Mouse (Mus musculus) kidney, embryonic 16.5 days (tissue): ENCODE results near the gene Met. TPM values are rescaled to one million over a fixed set of nuclear protein-coding genes. Genes with fewer than 3 reads are reported as not detected.
A peak's percentile ranks its signal among the peaks of the same experiment; 100 is the strongest.

Source experiments
- ATAC-seq: fragments of 200-750 bp; cut with Nextera tagmentation; 2 replicates; pipeline ENCODE4 v1.8.0; 2017; ENCODE audit warnings: moderate TSS enrichment; ENCODE audit not compliant: low FRiP score, low TSS enrichment
- H3K27ac ChIP-seq: fragments of 300-500 bp; sonication (generic); 2 replicates; pipeline ENCODE4 v1.5.1; 2014; ENCODE audit warnings: low read length
- H3K27me3 ChIP-seq: fragments of 300-500 bp; sonication (generic); 2 replicates; pipeline ENCODE4 v1.6.1; 2014; ENCODE audit warnings: low read length, control low read depth, mixed read lengths; ENCODE audit not compliant: insufficient read depth
- H3K36me3 ChIP-seq: fragments of 300-500 bp; sonication (generic); 2 replicates; pipeline ENCODE4 v1.6.1; 2014; ENCODE audit warnings: low read length, control low read depth, mixed read lengths; ENCODE audit not compliant: insufficient read depth
- H3K4me1 ChIP-seq: fragments of 300-500 bp; sonication (generic); 2 replicates; pipeline ENCODE4 v1.6.1; 2014; ENCODE audit warnings: low read length, control low read depth, mixed read lengths; ENCODE audit not compliant: insufficient read depth
- H3K4me2 ChIP-seq: fragments of 300-500 bp; sonication (generic); replicated peaks from 2 replicates; pipeline ENCODE4 v1.6.1; 2014; ENCODE audit warnings: low read depth, low read length
- H3K4me3 ChIP-seq: fragments of 300-500 bp; sonication (generic); 2 replicates; pipeline ENCODE4 v1.5.1; 2014; ENCODE audit warnings: mild to moderate bottlenecking, low read length
- H3K9ac ChIP-seq: fragments of 300-500 bp; sonication (generic); replicated peaks from 2 replicates; pipeline ENCODE4 v1.6.1; 2014; ENCODE audit warnings: low read length
- H3K9me3 ChIP-seq: fragments of 300-500 bp; sonication (generic); 2 replicates; pipeline ENCODE4 v1.6.1; 2016; ENCODE audit warnings: low read length, control low read depth
- WGBS: fragments of 180-500 bp; shearing (Covaris S2); extraction: QIAGEN DNeasy Blood & Tissue Kit; methylation state at CpG from one replicate; pipeline ENCODE4 v1.1.7; 2014; 5-methylcytosine and 5-hydroxymethylcytosine counted together
- polyA plus RNA-seq: library from polyadenylated mRNA; unstranded; fragments of >200 nt; fragmentation: Nextera tagmentation; extraction: Ambion mirVana; gene quantifications from 2 replicates; pipeline ENCODE4 v1.2.1, GENCODE M21; 2015

Met gene
- polyA plus RNA-seq: 18.5 and 20.5 TPM in 2 replicates

GRCm38 (mm10) chr6:17463434-17464280, at the start of gene Met:
Gene Met (plus strand): TSS chr6:17463800.
- H3K27me3 ChIP-seq: no peaks in the 10 kb centered on the region
- H3K36me3 ChIP-seq: no peaks in the 10 kb centered on the region
- H3K4me1 ChIP-seq: peaks cover 18% of the 10 kb centered on the region
- under 1% methylated on average over 77 of the region's 78 CpGs for WGBS
- peak within 1 kb of the TSS; percentile 76 for H3K4me3 ChIP-seq
- peak within 1 kb of the TSS; percentile 82 for H3K9ac ChIP-seq
- H3K9me3 ChIP-seq: no peaks in the 10 kb centered on the region
- peak; percentile 93 for ATAC-seq
- peak within 1 kb of the TSS; percentile 93 for H3K4me2 ChIP-seq
- peak within 1 kb of the TSS; percentile 87 for H3K27ac ChIP-seq

DNA sequence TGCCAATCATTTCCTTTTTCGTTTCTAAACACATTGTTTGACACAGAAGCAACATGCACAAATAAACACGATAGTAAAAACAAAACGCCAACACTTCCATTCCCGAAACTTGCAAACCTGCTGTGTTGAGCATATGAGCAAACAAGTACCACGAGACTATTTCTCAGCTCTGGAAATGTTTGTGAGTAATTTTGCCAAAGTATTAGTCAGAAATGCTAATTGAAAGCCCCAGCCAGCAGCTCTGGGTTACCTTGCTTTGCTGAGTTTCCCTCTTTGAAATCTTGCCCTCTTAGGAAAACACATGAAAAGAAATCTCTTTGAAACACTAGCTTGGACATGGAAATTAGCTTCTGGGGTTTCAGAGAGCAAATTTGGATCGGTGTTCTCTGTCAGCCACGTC, 45.4 kb upstream of the Met start:
- no peak for ATAC-seq
- no peaks in the 10 kb centered on the region for H3K36me3 ChIP-seq
- H3K9ac ChIP-seq: no peak overlapping the region
- H3K27ac ChIP-seq: no peak overlapping the region
- H3K9me3 ChIP-seq: no peaks in the 10 kb centered on the region
- no peak overlapping the region for H3K4me3 ChIP-seq
- WGBS: 56% methylated on average over 7 of the region's 7 CpGs
- H3K4me1 ChIP-seq: no peaks in the 10 kb centered on the region
- H3K27me3 ChIP-seq: no peaks in the 10 kb centered on the region
- H3K4me2 ChIP-seq: no peak overlapping the region

DNA sequence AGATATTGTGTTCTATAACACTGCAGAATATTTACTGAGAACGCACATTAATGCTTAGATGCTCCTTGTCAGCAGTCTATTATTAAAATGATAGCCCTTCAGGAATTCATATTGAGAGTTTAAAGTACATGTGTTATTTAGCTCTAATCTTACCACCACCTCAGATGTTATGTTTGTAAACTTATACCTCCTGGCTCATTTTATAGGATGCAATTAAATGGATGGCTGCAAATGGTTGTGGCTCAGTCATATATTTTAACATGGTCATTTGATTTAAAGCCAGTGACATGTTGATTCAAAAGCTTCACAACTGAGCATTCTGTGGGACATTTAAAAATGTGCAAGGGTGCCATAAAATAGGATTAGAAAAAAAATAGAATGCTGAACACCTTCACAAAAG, 41.2 kb upstream of the Met start:
- Histone ChIP-seq H3K9ac (no peak overlapping the region), H3K4me2 (no peak overlapping the region), H3K27ac (no peak overlapping the region), H3K4me1 (no peaks in the 10 kb centered on the region), H3K27me3 (no peaks in the 10 kb centered on the region), H3K9me3 (no peaks in the 10 kb centered on the region), H3K36me3 (no peaks in the 10 kb centered on the region), H3K4me3 (no peak overlapping the region)
- ATAC-seq: peak; percentile 35; the same call in 1 of the 2 replicates
- 41% methylated on average over 1 of the region's 1 CpGs for WGBS

DNA sequence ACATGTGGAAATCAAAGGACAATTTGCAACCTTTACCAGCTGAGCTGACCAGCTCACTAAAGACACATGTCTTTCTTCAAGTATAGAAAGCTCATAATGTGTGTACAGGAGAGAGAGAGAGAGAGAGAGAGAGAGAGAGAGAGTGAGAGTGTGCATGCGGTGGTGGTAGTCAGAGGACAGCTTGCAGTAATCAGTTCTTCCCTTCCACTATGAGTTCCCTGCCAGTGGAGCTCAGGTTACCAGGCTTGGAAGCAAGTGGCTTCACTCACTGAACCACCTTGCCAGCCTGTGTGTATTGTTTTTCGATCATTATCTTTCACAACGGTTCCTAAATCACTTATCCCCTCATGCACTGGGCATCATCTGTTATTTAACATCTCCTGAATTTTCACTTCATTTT, 34.6 kb upstream of the Met start:
- Histone ChIP-seq H3K27ac (no peak overlapping the region), H3K27me3 (no peaks in the 10 kb centered on the region), H3K4me3 (no peak overlapping the region), H3K4me2 (no peak overlapping the region), H3K36me3 (no peaks in the 10 kb centered on the region), H3K9me3 (no peaks in the 10 kb centered on the region), H3K4me1 (no peaks in the 10 kb centered on the region), H3K9ac (no peak overlapping the region)
- ATAC-seq: peak; percentile 73
- WGBS: 43% methylated on average over 3 of the region's 3 CpGs

DNA sequence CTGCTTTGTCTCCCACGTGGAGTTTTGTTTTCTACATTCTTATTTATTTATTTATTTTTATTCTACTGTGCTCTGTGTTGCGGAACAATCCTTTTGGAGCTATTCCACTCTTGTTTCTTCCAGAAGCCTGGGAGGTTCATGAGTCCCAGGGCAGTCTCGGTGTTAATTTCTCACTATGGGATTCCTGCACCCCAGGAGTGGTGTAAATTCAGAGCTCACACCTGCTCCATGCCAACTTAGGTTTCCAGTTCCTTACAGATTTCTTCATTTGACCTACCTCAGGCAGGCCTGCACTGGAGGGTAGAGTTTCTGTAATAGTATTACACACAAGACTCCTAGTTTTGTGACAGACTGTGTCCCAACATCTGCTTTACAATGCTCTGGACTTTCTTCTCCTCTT, 34.0 kb upstream of the Met start:
- Histone ChIP-seq H3K36me3 (no peaks in the 10 kb centered on the region), H3K4me2 (no peak overlapping the region), H3K9me3 (no peaks in the 10 kb centered on the region), H3K4me1 (no peaks in the 10 kb centered on the region), H3K4me3 (no peak overlapping the region), H3K27me3 (no peaks in the 10 kb centered on the region), H3K9ac (no peak overlapping the region), H3K27ac (no peak overlapping the region)
- ATAC-seq: peak; percentile 76
- 41% methylated on average over 3 of the region's 3 CpGs for WGBS

DNA sequence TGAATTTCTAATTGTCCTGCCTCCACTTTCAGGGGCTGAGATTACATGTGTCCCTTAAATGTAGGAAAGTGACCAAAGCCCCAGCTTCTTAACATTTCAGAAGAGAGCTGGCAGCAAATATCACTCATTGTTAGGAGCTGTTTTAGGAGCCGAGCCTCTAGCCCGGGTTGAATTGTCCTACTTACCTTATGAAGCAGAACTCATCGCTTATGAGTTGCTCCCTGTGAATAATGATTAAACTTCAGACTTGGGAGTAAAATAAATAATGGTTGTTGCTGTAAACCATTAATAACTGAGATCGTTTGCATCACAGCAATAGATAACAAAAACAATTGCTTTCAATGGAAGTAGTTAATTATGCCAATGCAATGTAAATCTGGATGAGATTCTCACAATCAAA, 20.3 kb upstream of the Met start:
- H3K4me2 ChIP-seq: no peak overlapping the region
- peaks cover 9% of the 10 kb centered on the region for H3K4me1 ChIP-seq
- no peak overlapping the region for H3K9ac ChIP-seq
- no peak overlapping the region for H3K4me3 ChIP-seq
- no peak for ATAC-seq
- H3K9me3 ChIP-seq: no peaks in the 10 kb centered on the region
- H3K27ac ChIP-seq: no peak overlapping the region
- H3K36me3 ChIP-seq: no peaks in the 10 kb centered on the region
- 60% methylated on average over 4 of the region's 4 CpGs for WGBS
- H3K27me3 ChIP-seq: no peaks in the 10 kb centered on the region

DNA sequence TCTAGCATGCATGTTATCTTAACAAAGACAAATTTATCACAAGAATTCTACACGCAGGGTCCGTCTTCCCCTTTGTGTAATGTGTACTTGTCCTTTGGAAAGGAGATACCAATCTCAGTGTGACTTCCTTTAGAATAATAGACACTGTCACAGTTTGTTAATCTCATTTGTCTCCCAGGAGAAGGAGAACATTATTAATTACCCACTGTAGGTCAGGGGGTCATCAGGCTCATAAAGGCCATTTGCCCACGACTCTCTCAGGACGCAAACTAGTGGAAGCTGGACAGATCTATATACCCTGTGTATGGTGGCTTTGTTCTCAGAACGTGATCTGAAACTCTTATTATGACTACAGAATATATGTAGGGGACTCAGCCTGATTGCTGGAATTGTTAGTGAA, 12.3 kb upstream of the Met start:
- H3K4me2 ChIP-seq: no peak overlapping the region
- ATAC-seq: no peak; the same call in 1 of the 2 replicates
- H3K4me1 ChIP-seq: no peaks in the 10 kb centered on the region
- WGBS: 13% methylated on average over 5 of the region's 5 CpGs
- H3K27ac ChIP-seq: no peak overlapping the region
- no peaks in the 10 kb centered on the region for H3K27me3 ChIP-seq
- no peak overlapping the region for H3K4me3 ChIP-seq
- no peak overlapping the region for H3K9ac ChIP-seq
- no peaks in the 10 kb centered on the region for H3K36me3 ChIP-seq
- H3K9me3 ChIP-seq: no peaks in the 10 kb centered on the region

GRCm38 (mm10) chr6:17455116-17455515, 8.5 kb upstream of the Met start:
- H3K9ac ChIP-seq: no peak overlapping the region
- no peaks in the 10 kb centered on the region for H3K4me1 ChIP-seq
- H3K27me3 ChIP-seq: no peaks in the 10 kb centered on the region
- H3K36me3 ChIP-seq: no peaks in the 10 kb centered on the region
- no peak for ATAC-seq
- WGBS: 93% methylated on average over 1 of the region's 1 CpGs
- no peak overlapping the region for H3K27ac ChIP-seq
- no peak overlapping the region for H3K4me3 ChIP-seq
- no peak overlapping the region for H3K4me2 ChIP-seq
- no peaks in the 10 kb centered on the region for H3K9me3 ChIP-seq

DNA sequence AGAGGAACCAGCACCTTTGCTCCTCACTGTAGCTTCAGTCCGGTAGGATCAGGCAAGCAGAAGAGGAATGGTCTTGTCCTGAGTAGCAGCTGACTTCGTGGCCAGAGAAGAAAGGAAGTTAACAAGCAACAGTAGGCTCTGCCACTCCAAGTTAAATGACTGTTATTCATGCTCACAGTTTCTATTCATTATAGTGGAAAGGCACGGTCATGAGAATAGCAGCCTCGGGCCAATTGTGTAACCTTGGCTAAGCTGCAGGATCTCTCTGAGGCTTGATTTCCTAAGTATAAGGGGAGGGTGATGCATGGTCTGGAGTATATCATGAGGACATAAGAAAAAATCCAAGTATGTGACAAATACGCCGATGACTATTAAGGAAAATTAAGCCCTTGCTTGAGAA, 4.0 kb upstream of the Met start:
- no peak overlapping the region for H3K9ac ChIP-seq
- H3K36me3 ChIP-seq: no peaks in the 10 kb centered on the region
- H3K27ac ChIP-seq: no peak overlapping the region
- no peak overlapping the region for H3K4me2 ChIP-seq
- no peaks in the 10 kb centered on the region for H3K27me3 ChIP-seq
- H3K4me1 ChIP-seq: peaks cover 6% of the 10 kb centered on the region; the same call in 1 of the 2 replicates
- no peak overlapping the region for H3K4me3 ChIP-seq
- 71% methylated on average over 6 of the region's 6 CpGs for WGBS
- ATAC-seq: no peak
- no peaks in the 10 kb centered on the region for H3K9me3 ChIP-seq

DNA sequence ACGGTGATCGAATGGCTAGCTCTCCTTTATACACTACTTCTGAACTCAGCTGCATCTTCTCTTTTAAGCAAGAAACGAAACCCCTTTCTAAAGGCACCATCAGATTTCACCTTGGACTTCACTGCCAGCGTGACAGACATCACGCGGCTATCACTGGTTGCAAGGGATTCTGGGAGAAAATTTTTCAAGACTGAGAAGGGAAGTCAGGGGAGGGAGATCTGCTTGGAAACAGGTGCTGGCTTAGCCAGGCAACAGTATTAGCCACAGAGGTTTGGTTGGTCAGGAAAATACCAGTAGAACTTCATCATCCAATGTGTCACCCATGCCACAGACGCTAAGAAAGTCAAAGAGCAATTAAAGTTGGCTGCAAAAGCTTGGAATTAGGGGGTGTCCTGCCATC, 2.2 kb upstream of the Met start:
- 81% methylated on average over 7 of the region's 7 CpGs for WGBS
- Histone ChIP-seq H3K4me3 (no peak overlapping the region), H3K27me3 (no peaks in the 10 kb centered on the region), H3K36me3 (no peaks in the 10 kb centered on the region), H3K27ac (no peak overlapping the region), H3K9ac (no peak overlapping the region), H3K4me2 (no peak overlapping the region), H3K4me1 (peaks cover 18% of the 10 kb centered on the region), H3K9me3 (no peaks in the 10 kb centered on the region)
- no peak for ATAC-seq
